Mouse (Mus musculus): ENCODE results near the gene Ret.

Ret gene

GRCm38 (mm10) chr6:118111810-118112209 is 85.7 kb downstream of the Ret start:
- CTCF ChIA-PET: no interaction called here
